Mouse (Mus musculus): Measurements from ENCODE around the gene Dna2. TPM values are rescaled to one million over a fixed set of nuclear protein-coding genes. Genes with fewer than 3 reads are reported as not detected.
A peak's percentile ranks its signal among the peaks of the same experiment; 100 is the strongest.
"Not testable (repeated sequence)": the region's sequence is repeated elsewhere in the genome, so short reads cannot be mapped to it uniquely, and the experiment has no call there.

The Dna2 gene
- 22.2 and 22.3 TPM in 2 replicates for polyA plus RNA-seq (2016; fragmentation: Nextera tagmentation; extraction: Ambion mirVana)

DNA sequence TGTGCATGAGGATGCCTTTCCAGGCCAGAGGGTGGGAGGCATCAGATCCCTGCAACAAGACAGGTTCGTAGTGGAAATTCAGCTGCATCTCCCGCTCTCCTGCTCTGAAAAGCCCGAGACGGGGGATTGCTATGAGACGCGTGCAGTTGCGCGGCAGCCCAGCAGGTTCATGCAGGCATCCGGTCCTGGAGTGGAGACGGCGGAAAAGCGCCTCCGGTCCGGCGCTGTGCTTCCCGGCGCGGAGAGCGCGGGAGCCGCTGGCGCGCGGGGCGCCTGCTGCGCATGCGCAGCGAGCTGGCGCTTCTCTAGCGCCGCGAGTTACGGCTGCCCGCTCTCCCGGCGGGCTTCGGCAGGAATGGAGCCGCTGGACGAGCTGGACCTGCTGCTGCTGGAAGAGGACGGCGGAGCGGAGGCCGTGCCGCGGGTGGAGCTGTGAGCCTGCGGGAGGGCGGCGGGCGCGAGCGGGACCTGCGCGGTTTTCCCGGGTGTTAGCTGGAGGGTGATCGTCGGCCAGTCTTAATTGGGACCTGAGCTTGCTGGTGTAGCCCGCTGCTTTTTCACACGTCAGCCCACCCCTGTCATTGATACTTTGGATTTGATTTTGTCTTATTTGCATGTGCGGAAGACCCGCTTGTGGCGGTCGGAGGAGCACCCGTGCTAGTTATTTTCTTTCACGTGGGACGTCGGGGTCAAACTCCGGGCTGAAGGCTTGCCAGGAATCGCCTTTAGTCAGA is at the start of gene Dna2:
TSS of gene Dna2 (plus strand) at position 289 of the 734 bp plus-strand sequence.
- H3K27ac ChIP-seq = peak within 1 kb of the TSS; percentile 88
- H3K4me1 ChIP-seq = peaks cover 7% of the 10 kb centered on the region; the same call in 1 of the 2 replicates
- H3K9me3 ChIP-seq = no peaks in the 10 kb centered on the region
- H3K9ac ChIP-seq = peak within 1 kb of the TSS; percentile 76
- peaks cover 40% of the 10 kb centered on the region for H3K36me3 ChIP-seq
- WGBS = under 1% methylated on average over 68 of the region's 68 CpGs
- no peaks in the 10 kb centered on the region for H3K27me3 ChIP-seq
- peak within 1 kb of the TSS; percentile 67 for H3K4me2 ChIP-seq (replicated peaks)
- peak within 1 kb of the TSS; percentile 66 for H3K4me3 ChIP-seq
- peak; percentile 80 for ATAC-seq (ENCODE audit: insufficient number of reproducible peaks, insufficient read depth, low FRiP score, low TSS enrichment)

DNA sequence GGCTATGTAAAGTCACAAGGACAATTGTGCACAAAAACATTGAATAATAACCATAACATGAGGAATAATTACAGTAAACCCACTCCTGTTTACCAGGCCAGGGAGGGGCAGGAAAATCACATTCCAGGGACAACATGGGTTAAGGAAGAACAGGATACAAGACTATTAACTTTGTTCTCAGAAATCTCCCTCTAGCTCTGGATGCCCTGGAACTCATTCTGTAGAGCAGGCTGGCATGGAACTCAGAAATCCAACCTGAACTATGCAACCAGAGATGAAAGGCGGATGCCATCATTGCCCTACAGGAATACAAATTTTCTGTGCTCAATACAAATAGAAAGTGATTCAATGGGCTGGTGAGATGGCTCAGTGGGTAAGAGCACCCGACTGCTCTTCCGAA is 49.4 kb upstream of the Dna2 start:
- H3K4me2 ChIP-seq (replicated peaks) = no peak overlapping the region
- 90% methylated on average over 3 of the region's 3 CpGs for WGBS

DNA sequence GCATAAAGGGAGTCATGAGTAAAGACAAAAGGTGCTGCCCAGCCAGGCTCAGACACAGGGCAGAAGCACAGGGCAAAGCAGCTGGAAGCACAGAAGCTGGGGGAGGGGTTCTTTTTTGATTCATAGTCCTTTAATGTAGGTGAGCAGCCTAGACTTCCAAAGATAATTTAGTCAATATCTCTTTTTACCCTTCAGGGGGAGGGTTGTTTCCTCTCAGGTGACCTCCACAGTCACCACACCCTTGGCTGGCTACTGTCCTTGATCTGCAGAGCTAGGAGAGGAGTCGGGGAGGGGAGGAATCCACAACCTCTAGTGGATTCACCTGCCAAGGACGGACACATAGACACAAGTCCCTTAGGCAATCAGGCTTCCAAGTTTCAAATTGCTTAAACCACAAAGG is 48.8 kb upstream of the Dna2 start:
- no peak for ATAC-seq (ENCODE audit: insufficient number of reproducible peaks, insufficient read depth, low FRiP score, low TSS enrichment)
- no peak overlapping the region for H3K27ac ChIP-seq
- no peaks in the 10 kb centered on the region for H3K4me1 ChIP-seq
- H3K9me3 ChIP-seq = no peaks in the 10 kb centered on the region
- WGBS = 75% methylated on average over 2 of the region's 2 CpGs
- H3K9ac ChIP-seq = no peak overlapping the region
- H3K4me2 ChIP-seq (replicated peaks) = no peak overlapping the region
- H3K36me3 ChIP-seq = no peaks in the 10 kb centered on the region
- no peaks in the 10 kb centered on the region for H3K27me3 ChIP-seq
- no peak overlapping the region for H3K4me3 ChIP-seq

More for the DNA sequence above, 49.4 kb upstream of the Dna2 start:
- H3K4me1 ChIP-seq = no peaks in the 10 kb centered on the region
- H3K27me3 ChIP-seq = no peaks in the 10 kb centered on the region
- no peak for ATAC-seq (ENCODE audit: insufficient number of reproducible peaks, insufficient read depth, low FRiP score, low TSS enrichment)
- no peaks in the 10 kb centered on the region for H3K9me3 ChIP-seq
- no peak overlapping the region for H3K27ac ChIP-seq
- H3K36me3 ChIP-seq = no peaks in the 10 kb centered on the region
- no peak overlapping the region for H3K9ac ChIP-seq
- H3K4me3 ChIP-seq = no peak overlapping the region

- no peaks in the 10 kb centered on the region for H3K27me3 ChIP-seq
- H3K36me3 ChIP-seq = no peaks in the 10 kb centered on the region
- H3K4me1 ChIP-seq = no peaks in the 10 kb centered on the region
- H3K9ac ChIP-seq = no peak overlapping the region
- no peaks in the 10 kb centered on the region for H3K9me3 ChIP-seq
- ATAC-seq (ENCODE audit: insufficient number of reproducible peaks, insufficient read depth, low FRiP score, low TSS enrichment) = no peak
- no peak overlapping the region for H3K4me3 ChIP-seq
- H3K27ac ChIP-seq = no peak overlapping the region
- 94% methylated on average over 4 of the region's 4 CpGs for WGBS
- H3K4me2 ChIP-seq (replicated peaks) = no peak overlapping the region
Measured at GRCm38 (mm10) chr10:62900144-62900543, 46.7 kb upstream of the Dna2 start.

DNA sequence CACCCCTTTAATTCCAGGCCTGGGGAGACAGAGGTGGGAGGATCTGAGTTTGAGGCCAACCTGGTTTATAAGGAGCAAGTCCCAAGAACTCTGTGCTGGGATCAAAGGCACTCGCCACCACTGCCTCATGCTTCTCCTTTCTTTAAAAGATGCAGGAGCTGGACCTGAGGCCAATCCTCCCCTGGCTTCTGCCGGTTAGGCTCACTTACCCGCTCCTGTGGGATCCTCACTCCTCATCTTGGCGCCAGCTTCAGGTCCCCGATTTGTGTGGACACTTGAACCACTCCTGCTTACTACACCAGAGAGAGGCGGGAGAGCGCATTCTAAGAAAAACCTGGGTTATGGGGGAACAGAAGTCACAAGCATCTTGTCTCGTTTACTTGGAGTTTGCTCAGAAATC is 45.0 kb upstream of the Dna2 start:
- WGBS = 42% methylated on average over 8 of the region's 8 CpGs
- H3K4me3 ChIP-seq = no peak overlapping the region
- H3K4me1 ChIP-seq = no peaks in the 10 kb centered on the region
- no peak for ATAC-seq (ENCODE audit: insufficient number of reproducible peaks, insufficient read depth, low FRiP score, low TSS enrichment)
- no peaks in the 10 kb centered on the region for H3K27me3 ChIP-seq
- no peaks in the 10 kb centered on the region for H3K36me3 ChIP-seq
- no peak overlapping the region for H3K9ac ChIP-seq
- H3K9me3 ChIP-seq = no peaks in the 10 kb centered on the region
- no peak overlapping the region for H3K27ac ChIP-seq
- H3K4me2 ChIP-seq (replicated peaks) = no peak overlapping the region

DNA sequence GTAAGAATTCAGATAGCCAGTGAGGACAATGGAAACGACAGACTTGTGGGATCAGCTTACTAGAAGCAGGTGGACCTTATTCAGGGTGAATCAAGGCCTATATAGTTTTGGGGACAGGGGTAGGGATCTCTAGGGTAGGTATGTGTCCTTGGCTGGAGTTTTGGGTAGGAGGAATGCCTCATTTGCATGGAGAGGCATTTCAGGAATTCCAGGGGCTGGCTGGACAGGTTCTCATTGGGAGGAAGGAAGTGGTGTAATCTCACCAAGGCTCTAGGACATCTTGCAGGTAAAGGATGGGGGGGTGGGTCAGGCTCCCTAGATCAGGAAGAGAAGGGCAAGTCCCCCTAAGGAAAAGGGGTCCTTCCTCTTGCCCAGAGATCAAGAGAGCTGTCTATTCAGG is 44.0 kb upstream of the Dna2 start:
- no peaks in the 10 kb centered on the region for H3K4me1 ChIP-seq
- H3K4me2 ChIP-seq (replicated peaks) = no peak overlapping the region
- H3K4me3 ChIP-seq = no peak overlapping the region
- no peak overlapping the region for H3K9ac ChIP-seq
- no peaks in the 10 kb centered on the region for H3K36me3 ChIP-seq
- no peak overlapping the region for H3K27ac ChIP-seq
- no peak for ATAC-seq (ENCODE audit: insufficient number of reproducible peaks, insufficient read depth, low FRiP score, low TSS enrichment)
- H3K27me3 ChIP-seq = no peaks in the 10 kb centered on the region
- WGBS = 61% methylated on average over 1 of the region's 1 CpGs
- no peaks in the 10 kb centered on the region for H3K9me3 ChIP-seq

DNA sequence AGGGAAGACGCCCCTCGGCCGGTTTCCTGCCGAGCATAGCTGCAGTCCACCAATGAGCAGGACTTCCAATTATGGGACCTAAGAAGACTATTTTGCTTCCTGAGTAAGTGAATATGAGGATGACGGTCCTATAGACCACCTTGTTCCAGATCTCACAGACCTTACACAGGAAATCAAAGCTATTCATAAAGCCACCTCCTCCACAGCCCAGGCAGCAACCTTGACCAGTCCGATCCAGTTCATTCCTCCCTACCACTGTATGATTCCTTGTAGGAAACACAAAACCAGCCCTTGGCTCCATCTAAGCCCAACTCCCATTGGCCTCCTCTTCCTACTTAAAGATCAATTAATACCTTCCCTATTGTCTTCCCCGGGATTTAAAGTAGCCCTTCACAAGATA is 40.5 kb upstream of the Dna2 start:
- no peak for ATAC-seq (ENCODE audit: insufficient number of reproducible peaks, insufficient read depth, low FRiP score, low TSS enrichment)

GRCm38 (mm10) chr10:62908896-62909295 is 37.9 kb upstream of the Dna2 start, which contains the start of gene Tet1:
Gene Tet1, minus strand, starts transcription at chr10:62908996.
- H3K4me1 ChIP-seq; H3K27me3 ChIP-seq; H3K4me3 ChIP-seq; H3K4me2 ChIP-seq (replicated peaks); H3K9me3 ChIP-seq; ATAC-seq (ENCODE audit: insufficient number of reproducible peaks, insufficient read depth, low FRiP score, low TSS enrichment); H3K9ac ChIP-seq; H3K27ac ChIP-seq; H3K36me3 ChIP-seq: not testable (repeated sequence)
- WGBS = no CpG with 5 or more reads among the region's 1 CpGs

More for the DNA sequence above, 40.5 kb upstream of the Dna2 start:
- Histone ChIP-seq H3K4me2 (replicated peaks) (no peak overlapping the region), H3K9me3 (no peaks in the 10 kb centered on the region), H3K36me3 (no peaks in the 10 kb centered on the region), H3K27me3 (no peaks in the 10 kb centered on the region), H3K27ac (no peak overlapping the region), H3K4me1 (no peaks in the 10 kb centered on the region), H3K4me3 (no peak overlapping the region), H3K9ac (no peak overlapping the region)
- 87% methylated on average over 7 of the region's 7 CpGs for WGBS

DNA sequence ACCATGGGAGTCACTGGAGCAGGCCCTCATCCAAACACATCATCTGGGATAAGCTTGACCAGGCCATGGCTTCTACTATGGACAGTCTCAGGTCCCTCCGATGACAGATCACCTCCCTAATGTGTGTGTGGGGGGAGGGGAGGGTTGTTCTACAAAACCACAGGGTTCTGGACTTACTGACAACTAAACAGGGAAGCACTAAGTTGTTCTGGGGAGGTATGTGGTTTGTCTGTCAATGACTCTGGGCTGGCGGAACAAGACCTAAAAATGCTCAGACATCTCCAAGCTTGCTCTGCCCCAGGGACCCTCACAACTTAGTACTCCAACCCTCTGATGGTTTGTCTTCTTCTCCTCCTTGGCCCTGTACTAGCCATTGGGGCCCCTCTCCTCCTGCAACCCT is 35.7 kb upstream of the Dna2 start:
- Histone ChIP-seq H3K4me2 (replicated peaks) (no peak overlapping the region), H3K27me3 (no peaks in the 10 kb centered on the region), H3K4me3 (no peak overlapping the region), H3K9me3 (no peaks in the 10 kb centered on the region), H3K36me3 (no peaks in the 10 kb centered on the region), H3K9ac (no peak overlapping the region), H3K27ac (no peak overlapping the region), H3K4me1 (no peaks in the 10 kb centered on the region)
- ATAC-seq (ENCODE audit: insufficient number of reproducible peaks, insufficient read depth, low FRiP score, low TSS enrichment) = no peak
- WGBS = 87% methylated on average over 2 of the region's 2 CpGs

DNA sequence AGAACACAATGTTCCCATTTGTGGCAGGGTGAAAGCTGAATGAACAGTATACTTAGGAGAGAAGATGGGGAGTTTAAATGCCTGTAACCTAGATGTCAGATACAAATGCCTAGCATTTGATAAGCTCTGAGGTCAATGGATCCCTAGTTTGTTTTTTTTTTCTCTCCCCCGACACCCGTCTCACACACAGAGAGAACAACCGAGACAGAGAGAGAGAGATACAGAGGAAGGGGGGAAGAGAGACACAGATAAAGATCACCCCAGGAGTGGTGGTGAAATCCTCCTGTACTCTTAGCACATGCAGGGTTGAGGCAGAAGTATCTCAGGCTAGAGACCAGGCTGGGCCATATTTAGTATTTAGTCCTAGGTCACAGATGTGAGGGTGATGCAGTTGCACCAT is 27.8 kb upstream of the Dna2 start:
- Histone ChIP-seq H3K4me3 (no peak overlapping the region), H3K9me3 (no peaks in the 10 kb centered on the region), H3K27me3 (no peaks in the 10 kb centered on the region), H3K4me1 (peaks cover 9% of the 10 kb centered on the region), H3K4me2 (replicated peaks) (no peak overlapping the region), H3K9ac (no peak overlapping the region), H3K36me3 (no peaks in the 10 kb centered on the region), H3K27ac (no peak overlapping the region)
- ATAC-seq (ENCODE audit: insufficient number of reproducible peaks, insufficient read depth, low FRiP score, low TSS enrichment) = no peak
- WGBS = 85% methylated on average over 3 of the region's 3 CpGs

DNA sequence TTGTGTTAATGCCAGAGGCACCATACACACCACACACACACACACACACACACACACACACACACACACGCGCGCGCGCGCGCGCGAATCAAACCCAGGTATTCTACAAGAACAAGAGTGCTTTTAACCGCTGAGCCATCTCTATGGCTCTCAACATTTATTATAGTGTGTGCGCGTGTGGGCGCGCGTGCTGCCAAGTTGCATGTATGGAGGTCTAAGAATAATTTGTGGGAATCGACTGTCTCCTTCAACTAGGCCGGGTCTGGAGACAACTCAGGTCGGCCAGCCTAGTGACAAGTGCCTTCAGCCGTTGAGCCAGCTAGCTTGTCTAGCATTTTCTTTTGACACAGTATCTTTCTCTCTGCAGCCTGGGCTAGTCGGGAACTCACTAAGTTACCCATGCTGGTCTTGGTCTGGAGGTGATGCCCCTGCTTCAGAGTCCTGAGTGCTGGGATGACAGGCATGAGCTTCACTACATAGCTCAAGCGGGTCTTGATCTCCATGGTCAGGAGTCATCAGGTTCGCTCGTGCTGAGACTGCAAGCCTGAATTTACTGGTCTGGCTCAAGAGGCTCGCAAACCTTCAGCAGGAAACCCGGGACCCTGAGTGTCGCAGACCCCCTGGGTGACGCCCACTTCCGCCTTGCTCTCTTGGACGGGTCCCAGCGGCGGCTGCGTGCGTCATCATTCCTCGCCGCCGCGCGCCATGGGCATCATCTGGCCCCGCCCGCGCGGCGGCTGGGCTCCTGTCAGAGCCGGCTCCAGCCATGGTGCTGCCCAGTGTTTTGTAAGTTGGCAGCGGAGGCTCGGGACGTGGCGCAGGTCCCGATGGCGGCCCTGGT is 26.7 kb upstream of the Dna2 start, which contains the start of gene Slc25a16:
TSS of gene Slc25a16 (plus strand) at position 709 of the 841 bp plus-strand sequence.
- Histone ChIP-seq H3K9ac (peak within 1 kb of the TSS; percentile 87), H3K4me1 (peaks cover 9% of the 10 kb centered on the region), H3K9me3 (no peaks in the 10 kb centered on the region), H3K4me3 (peak within 1 kb of the TSS; percentile 84), H3K36me3 (no peaks in the 10 kb centered on the region), H3K27me3 (no peaks in the 10 kb centered on the region), H3K27ac (peak within 1 kb of the TSS; percentile 80), H3K4me2 (replicated peaks) (peak within 1 kb of the TSS; percentile 82)
- ATAC-seq (ENCODE audit: insufficient number of reproducible peaks, insufficient read depth, low FRiP score, low TSS enrichment) = peak; percentile 94
- 4% methylated on average over 50 of the region's 50 CpGs for WGBS

DNA sequence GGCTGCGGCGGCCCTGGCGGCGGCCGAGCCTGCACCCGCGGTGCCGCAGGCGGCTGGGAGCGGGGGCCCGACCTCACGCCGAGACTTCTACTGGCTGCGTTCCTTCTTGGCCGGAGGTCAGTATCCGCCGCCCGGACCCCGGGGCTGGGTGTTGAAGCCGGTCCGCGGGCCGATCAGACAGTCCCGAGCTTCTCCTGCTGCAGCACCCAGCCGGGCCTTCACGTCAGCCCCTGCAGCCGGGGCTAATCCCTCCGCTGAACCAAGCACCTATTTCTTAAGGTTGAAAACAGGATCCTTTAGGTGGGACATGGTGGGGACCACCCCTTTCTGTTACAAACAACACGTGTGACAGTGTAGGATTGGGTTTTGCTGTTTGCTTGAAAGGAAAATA is 26.1 kb upstream of the Dna2 start:
- under 1% methylated on average over 29 of the region's 29 CpGs for WGBS
- H3K27me3 ChIP-seq = no peaks in the 10 kb centered on the region
- no peaks in the 10 kb centered on the region for H3K9me3 ChIP-seq
- H3K4me2 ChIP-seq (replicated peaks) = peak overlapping the region; percentile 82
- H3K27ac ChIP-seq = peak overlapping the region; percentile 80
- H3K4me1 ChIP-seq = peaks cover 9% of the 10 kb centered on the region
- peak overlapping the region; percentile 84 for H3K4me3 ChIP-seq
- H3K9ac ChIP-seq = peak overlapping the region; percentile 87
- ATAC-seq (ENCODE audit: insufficient number of reproducible peaks, insufficient read depth, low FRiP score, low TSS enrichment) = no peak; the same call in none of the 2 replicates
- no peaks in the 10 kb centered on the region for H3K36me3 ChIP-seq
